Mouse (Mus musculus): Measurements from ENCODE around the gene Olfr215. TPM values are rescaled to one million over a fixed set of nuclear protein-coding genes. Genes with fewer than 3 reads are reported as not detected.
"Not testable (repeated sequence)": the region's sequence is repeated elsewhere in the genome, so short reads cannot be mapped to it uniquely, and the experiment has no call there.

The Olfr215 gene
- total and polyA plus RNA-seq, 2 experiments from 2014 or later = not detected

DNA sequence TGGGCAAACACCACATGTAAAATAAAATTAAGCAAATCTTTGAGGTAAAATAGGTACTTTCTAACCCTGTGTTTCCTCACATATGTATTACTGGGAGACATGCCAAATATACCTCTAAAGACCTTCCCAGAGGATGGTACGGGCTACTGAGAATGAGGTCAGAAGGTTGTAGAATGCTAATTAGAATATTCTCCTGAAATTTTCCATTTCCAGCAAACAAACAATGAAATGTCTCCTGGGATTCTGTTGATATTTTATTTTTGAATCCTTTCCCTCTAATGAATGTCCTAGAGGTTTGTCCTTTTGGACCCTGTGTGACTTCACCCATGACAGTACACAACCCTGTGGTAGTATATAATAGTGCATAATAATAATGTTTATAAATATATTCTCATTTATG is 30.1 kb downstream of the Olfr215 start, which contains the start of gene Olfr214:
TSS of gene Olfr214 (plus strand) at position 301 of the 400 bp plus-strand sequence.
- no peaks in the 10 kb centered on the region for H3K4me1 ChIP-seq (ENCODE audit: insufficient read depth, low read length)
- no peaks in the 10 kb centered on the region for H3K36me3 ChIP-seq (ENCODE audit: insufficient read depth, low read length)
- no peak within 1 kb of the TSS for H3K9ac ChIP-seq (replicated peaks; ENCODE audit: low read length)
- no peak for TF ChIP-seq CTCF (IDR thresholded peaks at IDR 0.05; ENCODE audit: low read depth)
- H3K27me3 ChIP-seq (ENCODE audit: insufficient read depth, low read length) = no peaks in the 10 kb centered on the region
- no peak within 1 kb of the TSS for H3K27ac ChIP-seq
- ATAC-seq = no peak
- 53% methylated on average over 1 of the region's 1 CpGs for WGBS
- no peaks in the 10 kb centered on the region for H3K9me3 ChIP-seq (ENCODE audit: low read length)
- no peak within 1 kb of the TSS for H3K4me2 ChIP-seq (ENCODE audit: low read depth, low read length)
- H3K4me3 ChIP-seq (ENCODE audit: low read length) = no peak within 1 kb of the TSS
- DNase-seq (ENCODE audit: low spot score) = no peak

DNA sequence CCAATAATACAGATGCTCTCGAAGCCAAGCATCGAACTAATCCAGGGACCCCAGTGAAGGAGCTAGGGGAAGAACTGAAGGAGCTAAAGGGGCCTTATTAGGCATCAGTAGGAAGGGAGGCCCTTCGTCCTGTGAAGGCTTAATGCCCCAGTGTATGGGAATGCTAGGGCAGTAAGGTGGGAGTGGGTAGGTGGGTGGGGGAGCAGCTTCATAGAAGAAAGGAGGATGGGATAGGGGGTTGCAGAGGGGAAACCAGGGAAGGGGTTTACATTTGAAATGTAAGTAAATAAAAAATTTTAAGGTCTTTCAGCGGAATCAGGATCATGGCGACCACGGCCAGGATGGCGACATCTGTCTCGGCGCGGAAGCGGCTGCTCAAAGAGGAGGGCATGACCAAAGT is 33.2 kb downstream of the Olfr215 start, which contains the start of gene Gm5580:
TSS of gene Gm5580 (plus strand) at position 301 of the 400 bp plus-strand sequence.
- H3K36me3 ChIP-seq (ENCODE audit: insufficient read depth, low read length); H3K4me2 ChIP-seq (ENCODE audit: low read depth, low read length); H3K27me3 ChIP-seq (ENCODE audit: insufficient read depth, low read length); H3K9ac ChIP-seq (replicated peaks; ENCODE audit: low read length); H3K27ac ChIP-seq; ATAC-seq; H3K9me3 ChIP-seq (ENCODE audit: low read length); H3K4me1 ChIP-seq (ENCODE audit: insufficient read depth, low read length); H3K4me3 ChIP-seq (ENCODE audit: low read length); DNase-seq (ENCODE audit: low spot score): not testable (repeated sequence)
- 94% methylated on average over 11 of the region's 11 CpGs for WGBS

- H3K9me3 ChIP-seq (ENCODE audit: low read length) = no peaks in the 10 kb centered on the region
- DNase-seq (ENCODE audit: low spot score) (no peak), ATAC-seq (no peak)
- H3K27me3 ChIP-seq (ENCODE audit: insufficient read depth, low read length) = no peaks in the 10 kb centered on the region
- no peak overlapping the region for H3K27ac ChIP-seq
- H3K4me1 ChIP-seq (ENCODE audit: insufficient read depth, low read length) = no peaks in the 10 kb centered on the region
- H3K4me3 ChIP-seq (ENCODE audit: low read length) = no peak overlapping the region
- H3K9ac ChIP-seq (replicated peaks; ENCODE audit: low read length) = no peak overlapping the region
- TF ChIP-seq CTCF (IDR thresholded peaks at IDR 0.05; ENCODE audit: low read depth) = no peak
- no peaks in the 10 kb centered on the region for H3K36me3 ChIP-seq (ENCODE audit: insufficient read depth, low read length)
- 86% methylated on average over 2 of the region's 2 CpGs for WGBS
- no peak overlapping the region for H3K4me2 ChIP-seq (ENCODE audit: low read depth, low read length)
Measured at GRCm38 (mm10) chr6:116542500-116542899, 41.5 kb downstream of the Olfr215 start.

- Histone ChIP-seq H3K36me3 (ENCODE audit: insufficient read depth, low read length) (no peaks in the 10 kb centered on the region), H3K4me1 (ENCODE audit: insufficient read depth, low read length) (no peaks in the 10 kb centered on the region), H3K27ac (no peak within 1 kb of the TSS), H3K27me3 (ENCODE audit: insufficient read depth, low read length) (no peaks in the 10 kb centered on the region), H3K9ac (replicated peaks; ENCODE audit: low read length) (no peak within 1 kb of the TSS), H3K9me3 (ENCODE audit: low read length) (no peaks in the 10 kb centered on the region), H3K4me2 (ENCODE audit: low read depth, low read length) (no peak within 1 kb of the TSS), H3K4me3 (ENCODE audit: low read length) (no peak within 1 kb of the TSS)
- 71% methylated on average over 1 of the region's 1 CpGs for WGBS
- TF ChIP-seq CTCF (IDR thresholded peaks at IDR 0.05; ENCODE audit: low read depth) = no peak
- DNase-seq (ENCODE audit: low spot score) (no peak), ATAC-seq (no peak)
Measured at GRCm38 (mm10) chr6:116538156-116538555, 45.8 kb downstream of the Olfr215 start, which contains the start of gene Olfr213. Gene Olfr213, plus strand, starts transcription at chr6:116538456.

Other genes with a start within 250 kb of the Olfr215 start
- gene March8, start 246.2 kb downstream of the Olfr215 start, total RNA-seq (2014; rRNA removed) = 116 and 118 TPM in 2 replicates
- 38.8 and 40.0 TPM in 2 replicates for gene March8, start 246.2 kb downstream of the Olfr215 start, polyA plus RNA-seq (2015; fragmentation: Nextera tagmentation; extraction: Ambion mirVana)
- gene Alox5, start 123.0 kb downstream of the Olfr215 start, total RNA-seq (2014; rRNA removed) = 1.7 and 8.1 TPM in 2 replicates
- 0.73 and 0.75 TPM in 2 replicates for gene Alox5, start 123.0 kb downstream of the Olfr215 start, polyA plus RNA-seq (2015; fragmentation: Nextera tagmentation; extraction: Ambion mirVana)
- not detected in 2 replicates for gene Olfr211, start 95.1 kb downstream of the Olfr215 start, total RNA-seq (2014; rRNA removed)
- not detected in 2 replicates for gene Olfr211, start 95.1 kb downstream of the Olfr215 start, polyA plus RNA-seq (2015; fragmentation: Nextera tagmentation; extraction: Ambion mirVana)
- gene Olfr212, start 77.7 kb downstream of the Olfr215 start, total RNA-seq (2014; rRNA removed) = 0.29 TPM in 1 of 2 replicates, not detected in the other
- gene Olfr212, start 77.7 kb downstream of the Olfr215 start, polyA plus RNA-seq (2015; fragmentation: Nextera tagmentation; extraction: Ambion mirVana) = 0.06 TPM in 1 of 2 replicates, not detected in the other
- not detected in 2 replicates for gene Olfr213, start 45.7 kb downstream of the Olfr215 start, total RNA-seq (2014; rRNA removed)
- gene Olfr213, start 45.7 kb downstream of the Olfr215 start, polyA plus RNA-seq (2015; fragmentation: Nextera tagmentation; extraction: Ambion mirVana) = not detected in 2 replicates
- not detected in 2 replicates for gene Gm5580, start 33.1 kb downstream of the Olfr215 start, total RNA-seq (2014; rRNA removed)
- 0.26 and 0.36 TPM in 2 replicates for gene Gm5580, start 33.1 kb downstream of the Olfr215 start, polyA plus RNA-seq (2015; fragmentation: Nextera tagmentation; extraction: Ambion mirVana)
- gene Olfr214, start 30.0 kb downstream of the Olfr215 start, total RNA-seq (2014; rRNA removed) = not detected in 2 replicates
- gene Olfr214, start 30.0 kb downstream of the Olfr215 start, polyA plus RNA-seq (2015; fragmentation: Nextera tagmentation; extraction: Ambion mirVana) = not detected in 2 replicates
- 50.8 and 52.0 TPM in 2 replicates for gene Zfp422, start 44.8 kb upstream of the Olfr215 start, total RNA-seq (2014; rRNA removed)
- 97.1 and 101 TPM in 2 replicates for gene Zfp422, start 44.8 kb upstream of the Olfr215 start, polyA plus RNA-seq (2015; fragmentation: Nextera tagmentation; extraction: Ambion mirVana)
- 6.8 and 27.5 TPM in 2 replicates for gene Depp1, start 66.4 kb upstream of the Olfr215 start, total RNA-seq (2014; rRNA removed)
- gene Depp1, start 66.4 kb upstream of the Olfr215 start, polyA plus RNA-seq (2015; fragmentation: Nextera tagmentation; extraction: Ambion mirVana) = 4.2 and 4.8 TPM in 2 replicates
- 18.2 and 37.1 TPM in 2 replicates for gene Rassf4, start 89.8 kb upstream of the Olfr215 start, total RNA-seq (2014; rRNA removed)
- gene Rassf4, start 89.8 kb upstream of the Olfr215 start, polyA plus RNA-seq (2015; fragmentation: Nextera tagmentation; extraction: Ambion mirVana) = 29.4 and 32.1 TPM in 2 replicates
- gene Tmem72, start 132.7 kb upstream of the Olfr215 start, total RNA-seq (2014; rRNA removed) = 2.0 and 2.6 TPM in 2 replicates
- 3.8 and 4.6 TPM in 2 replicates for gene Tmem72, start 132.7 kb upstream of the Olfr215 start, polyA plus RNA-seq (2015; fragmentation: Nextera tagmentation; extraction: Ambion mirVana)

Data from hindbrain, postnatal 0 days (tissue).